Mouse (Mus musculus): ENCODE results near the gene Col9a3. TPM values are rescaled to one million over a fixed set of nuclear protein-coding genes. Genes with fewer than 3 reads are reported as not detected.

The Col9a3 gene
- 1 to 10 TPM; 1.2 to 1.8 TPM for total RNA-seq (2021)

- DNase-seq, result no peak
These were observed at the start of gene Col9a3 for GRCm38 (mm10) chr2:180597490-180597889. TSS of gene Col9a3 (plus strand) at chr2:180597790.

GRCm38 (mm10) chr2:180552340-180552739 is 45.2 kb upstream of the Col9a3 start:
- no peak for DNase-seq

GRCm38 (mm10) chr2:180555219-180555618 is 42.4 kb upstream of the Col9a3 start:
- DNase-seq, result no peak

GRCm38 (mm10) chr2:180556470-180556869 is 41.1 kb upstream of the Col9a3 start:
- no peak for DNase-seq

- no peak for DNase-seq
These were observed 37.3 kb upstream of the Col9a3 start for GRCm38 (mm10) chr2:180560245-180560644.

GRCm38 (mm10) chr2:180562146-180562545 is 35.4 kb upstream of the Col9a3 start:
- no peak for DNase-seq

- no peak for DNase-seq
These were observed 34.3 kb upstream of the Col9a3 start for GRCm38 (mm10) chr2:180563296-180563695.

GRCm38 (mm10) chr2:180563841-180564240 is 33.7 kb upstream of the Col9a3 start:
- no peak for DNase-seq

GRCm38 (mm10) chr2:180566240-180566913 is 31.2 kb upstream of the Col9a3 start:
- peak; percentile 64 for DNase-seq

- peak; percentile 84 for DNase-seq
These were observed 28.5 kb upstream of the Col9a3 start for GRCm38 (mm10) chr2:180569028-180569643.

- DNase-seq, result no peak
These were observed 21.1 kb upstream of the Col9a3 start for GRCm38 (mm10) chr2:180576482-180576881.

- peak; percentile 83 for DNase-seq
These were observed 18.9 kb upstream of the Col9a3 start for GRCm38 (mm10) chr2:180578686-180579085.

GRCm38 (mm10) chr2:180581002-180581401 is 16.6 kb upstream of the Col9a3 start, which contains the start of gene Mrgbp:
TSS of gene Mrgbp (plus strand) at chr2:180581304.
- DNase-seq, result peak; percentile 42

- peak; percentile 99 for DNase-seq
These were observed 15.0 kb upstream of the Col9a3 start for GRCm38 (mm10) chr2:180582481-180583153.

- no peak for DNase-seq
These were observed 14.5 kb upstream of the Col9a3 start for GRCm38 (mm10) chr2:180583154-180583507.

- no peak for DNase-seq
These were observed 8.9 kb upstream of the Col9a3 start for GRCm38 (mm10) chr2:180588736-180589122.

GRCm38 (mm10) chr2:180589123-180589831 is 8.3 kb upstream of the Col9a3 start, which contains the start of gene Ogfr:
TSS of gene Ogfr (plus strand) at chr2:180589245.
- DNase-seq, result peak; percentile 88

- no peak for DNase-seq
These were observed 641 bp downstream of the Col9a3 start for GRCm38 (mm10) chr2:180598157-180598705.

- DNase-seq, result no peak
These were observed 3.0 kb downstream of the Col9a3 start for GRCm38 (mm10) chr2:180600569-180601021.

GRCm38 (mm10) chr2:180604781-180605180 is 7.2 kb downstream of the Col9a3 start:
- no peak for DNase-seq

- DNase-seq, result no peak
These were observed 12.7 kb downstream of the Col9a3 start for GRCm38 (mm10) chr2:180610283-180610682.

GRCm38 (mm10) chr2:180611882-180612281 is 14.3 kb downstream of the Col9a3 start:
- DNase-seq, result no peak

Data from heart, postnatal 4 days (tissue).